Comparison of ENCODE assay signal across 8 mouse cellular contexts in the genomic region with DNA sequence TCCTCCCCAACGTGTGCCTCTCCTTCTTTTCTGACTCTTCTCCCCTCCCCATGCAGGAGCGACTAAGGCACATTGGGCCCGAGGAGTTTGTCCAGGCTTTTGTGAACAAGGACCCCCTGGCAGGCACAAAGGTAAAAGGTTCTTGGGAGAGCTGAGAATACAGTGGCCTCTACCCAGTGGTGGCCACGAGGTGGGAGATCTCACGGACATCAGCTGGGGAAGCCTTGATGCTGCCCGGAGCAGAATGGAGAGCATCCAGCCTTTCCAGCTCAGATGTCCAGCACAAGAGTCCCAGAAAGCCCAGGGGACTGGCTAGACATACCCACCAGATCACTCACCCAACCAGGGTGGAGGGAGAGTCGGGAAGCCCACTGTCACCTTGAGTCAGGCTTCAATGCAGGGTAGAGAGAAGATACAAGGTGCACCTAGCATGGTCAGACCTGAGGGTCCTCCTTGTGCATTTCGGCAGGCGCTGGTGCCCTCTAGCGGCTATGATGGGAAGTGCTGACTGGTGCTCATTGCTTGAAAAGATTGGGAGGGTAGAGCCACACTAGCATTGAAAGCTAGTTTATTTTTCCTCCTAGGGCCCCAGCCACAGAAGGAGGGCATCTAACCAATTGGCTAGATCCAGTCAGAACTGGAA. TPM values are rescaled to one million over a fixed set of nuclear protein-coding genes. Genes with fewer than 3 reads are reported as not detected.
DNase-seq lines count a peak whose midpoint lies in the region; ATAC-seq lines count a peak whose summit lies in the region.

No protein-coding gene starts in this region.

- intact Hi-C loops in gastrocnemius, postnatal 14 days (cut with DNase I; ENCODE audit: low total_unique reads), result no loop called here

- peak; percentile 54 for DNase-seq in CD4-positive helper T cell, adult 2 months (ENCODE audit: low read depth, low spot score)
- DNase-seq in MEL-GATA-1-ER (ENCODE audit: extremely low read depth, low read depth), result peak; percentile 51
- peak; percentile 80 to 85 for DNase-seq in cerebellum, postnatal 25 days
- DNase-seq in gastrocnemius, postnatal 14 days, result peak; percentile 54
- DNase-seq in kidney, postnatal 36 days, result peak; percentile 34 to 81
- DNase-seq in lung, postnatal 25 days (ENCODE audit: low spot score), result peak; percentile 36
- peak; percentile 90 for DNase-seq in retina, embryonic 14.5 days (ENCODE audit: low spot score)

- ATAC-seq in activated CD4-positive, CD25-positive, alpha-beta regulatory T cell, adult 4 months, result no peak

RNA-seq across cellular contexts. Expression of gene Rasgef1c, which starts 59.6 kb away (rescaled TPM):
- 1 to 10 TPM; 1.1 to 1.7 TPM for total RNA-seq in gastrocnemius, postnatal 14 days (2021)
- polyA plus RNA-seq in activated CD4-positive, CD25-positive, alpha-beta regulatory T cell, adult 4 months (2017; shearing (Covaris generic)), result under 1 TPM in 1 of 2 experiments, not detected in 1; 0.50 TPM

Comparison
In these comparisons a context has a peak if more than half of its experiments do, and no peak if none do; other contexts are left out.
1. DNase-seq: peak in every context shown above with its lines; median percentile 90 in retina, embryonic 14.5 days; 82 in cerebellum, postnatal 25 days; 58 in kidney, postnatal 36 days; 54 in CD4-positive helper T cell, adult 2 months; 54 in gastrocnemius, postnatal 14 days; 51 in MEL-GATA-1-ER; 36 in lung, postnatal 25 days.